Mouse (Mus musculus) gastrocnemius, postnatal 36 days (tissue): ENCODE data around the gene Sell. TPM values are rescaled to one million over a fixed set of nuclear protein-coding genes. Genes with fewer than 3 reads are reported as not detected.

Experiments
- DNase-seq, 2 experiments: peaks; one replicate each; pipeline ENCODE4 v3.0.0; 2022
- intact Hi-C: fragments of 180-260 bp; cut with DNase I; formaldehyde crosslinking; loops from one replicate; pipeline ENCODE4 v1.15.1; 2025
- total RNA-seq, 2 experiments: library from RNA; stranded (reverse); gene quantifications; 2 replicates each; pipeline ENCODE4 v1.2.3; 2021

The Sell gene
- total RNA-seq, 2 experiments from 2014 or later, result 0.12 to 0.41 TPM

GRCm38 (mm10) chr1:164123836-164124235 lies 62.1 kb downstream of the Sell start:
- intact Hi-C loops, result no loop called here
- DNase-seq, result no peak

- no peak for DNase-seq
- intact Hi-C loops, result no loop called here
Observed at GRCm38 (mm10) chr1:164130013-164130412, 68.2 kb downstream of the Sell start.

GRCm38 (mm10) chr1:164132609-164133008 lies 70.8 kb downstream of the Sell start:
- intact Hi-C loops, result no loop called here
- no peak for DNase-seq

Other genes with a start within 250 kb of the Sell start
- 1 to 10 TPM; 4.7 to 4.9 TPM for gene Scyl3, start 132.9 kb upstream of the Sell start, total RNA-seq
- gene BC055324, start 67.2 kb upstream of the Sell start, total RNA-seq, result under 1 TPM; 0.18 to 0.20 TPM
- 1 to 10 TPM; 2.0 to 3.1 TPM for gene Mettl18, start 67.1 kb upstream of the Sell start, total RNA-seq
- not detected for gene Sele, start 13.7 kb upstream of the Sell start, total RNA-seq
- under 1 TPM; 0.38 to 0.67 TPM for gene Selp, start 53.3 kb downstream of the Sell start, total RNA-seq
- under 1 TPM; 0.12 to 0.28 TPM for gene F5, start 89.9 kb downstream of the Sell start, total RNA-seq
- gene Slc19a2, start 187.1 kb downstream of the Sell start, total RNA-seq, result 1 to 10 TPM; 3.4 to 3.9 TPM
- 1 to 10 TPM; 8.8 to 9.1 TPM for gene Ccdc181, start 213.6 kb downstream of the Sell start, total RNA-seq
- gene Nme7, start 242.1 kb downstream of the Sell start, total RNA-seq, result 1 to 10 TPM; 2.1 TPM
- 10 to 100 TPM; 20.1 to 24.5 TPM for gene Blzf1, start 245.5 kb downstream of the Sell start, total RNA-seq